Mouse (Mus musculus) right cerebral cortex, adult 2 months (tissue): ENCODE data around the gene Pcdh9.
A peak's percentile ranks its signal among the peaks of the same experiment; 100 is the strongest.

Source experiments
- DNase-seq, 2 experiments: peaks; one replicate each; pipeline ENCODE4 v3.0.0; 2021 to 2022; ENCODE audit warnings: low spot score in 2 of 2

The Pcdh9 gene

GRCm38 (mm10) chr14:93381163-93381562 lies 509.3 kb downstream of the Pcdh9 start:
- DNase-seq: peak; percentile 18 to 29

GRCm38 (mm10) chr14:93380757-93381156 lies 509.7 kb downstream of the Pcdh9 start:
- DNase-seq: no peak

- no peak for DNase-seq
These were observed 514.3 kb downstream of the Pcdh9 start for GRCm38 (mm10) chr14:93376159-93376558.

DNA sequence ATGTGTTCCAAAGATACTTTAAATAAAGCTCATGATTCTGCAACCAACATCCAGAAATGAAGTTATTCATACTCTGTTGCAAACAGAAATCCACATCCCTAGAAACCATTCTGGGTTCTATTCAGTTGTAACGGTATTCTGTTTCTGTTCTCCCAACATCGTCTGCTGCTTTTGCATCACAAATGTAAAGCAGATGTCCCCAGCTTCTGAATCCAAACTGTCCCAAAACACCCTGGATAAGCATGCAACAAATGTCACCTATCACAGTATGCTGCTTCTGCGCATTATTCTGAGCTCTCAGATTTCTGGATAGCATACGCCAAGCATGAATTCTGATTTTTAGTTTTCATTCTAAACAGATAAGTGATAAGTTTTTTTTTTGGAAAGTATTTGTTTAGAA lies 516.3 kb downstream of the Pcdh9 start:
- no peak for DNase-seq

DNA sequence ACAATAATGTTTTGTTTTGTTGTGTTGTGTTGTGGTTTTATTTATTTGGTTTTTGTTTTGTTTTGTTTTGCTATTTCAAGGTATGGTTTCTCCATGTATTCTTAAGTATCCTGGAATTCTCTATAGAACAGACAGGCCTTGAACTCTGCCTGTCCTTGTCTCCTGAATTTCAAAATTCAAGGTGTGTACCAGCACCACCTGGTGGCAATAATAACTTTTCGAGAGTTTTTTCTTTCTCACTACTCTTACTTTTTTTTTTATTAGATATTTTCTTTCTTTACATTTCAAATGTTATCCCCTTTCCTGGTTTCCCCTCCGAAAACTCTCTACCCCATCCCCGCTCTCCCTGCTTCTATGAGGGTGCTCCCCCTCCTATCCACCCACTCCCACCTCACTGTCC lies 536.3 kb downstream of the Pcdh9 start:
- no peak for DNase-seq

DNA sequence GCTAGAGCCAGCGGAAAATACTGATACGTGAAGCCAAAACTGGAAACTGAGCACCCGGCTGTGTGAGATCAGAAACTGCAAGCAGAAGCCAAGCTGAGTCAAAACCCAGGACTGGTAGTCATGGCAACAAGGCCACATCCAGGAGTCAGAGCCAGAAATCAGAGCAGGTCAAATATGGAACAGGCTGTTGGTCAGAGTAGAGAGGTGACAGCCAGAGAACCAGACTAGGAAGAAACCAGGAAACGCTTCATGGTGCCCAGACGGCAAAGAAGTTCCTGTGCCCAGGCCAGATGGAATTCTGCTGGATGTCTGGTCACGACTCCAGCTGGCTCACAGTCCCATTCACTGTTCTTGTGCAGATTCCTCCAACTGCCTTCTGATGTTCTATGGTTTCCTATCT lies 539.6 kb downstream of the Pcdh9 start:
- DNase-seq: peak; percentile 26 to 37

GRCm38 (mm10) chr14:93349166-93349565 lies 541.3 kb downstream of the Pcdh9 start:
- DNase-seq: no peak

DNA sequence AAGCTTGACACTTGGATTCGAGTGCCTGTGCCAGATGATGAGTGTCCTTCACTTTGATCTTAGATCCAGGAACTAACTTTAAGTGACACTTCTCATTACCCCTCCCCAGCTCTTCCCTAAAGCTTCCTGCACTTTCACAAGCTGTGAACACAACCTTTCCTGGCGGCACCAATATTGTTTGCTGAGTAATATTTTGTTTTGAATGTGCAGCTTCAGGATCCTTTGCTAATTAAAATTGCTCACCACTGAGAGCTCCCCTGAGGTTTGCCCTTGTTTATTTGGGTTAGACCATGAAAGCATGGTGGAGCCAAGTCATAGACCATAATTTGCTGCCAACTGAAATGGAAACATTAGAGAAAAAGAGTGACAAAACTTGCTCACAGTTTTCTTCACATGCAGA lies 543.4 kb downstream of the Pcdh9 start:
- DNase-seq: no peak

DNA sequence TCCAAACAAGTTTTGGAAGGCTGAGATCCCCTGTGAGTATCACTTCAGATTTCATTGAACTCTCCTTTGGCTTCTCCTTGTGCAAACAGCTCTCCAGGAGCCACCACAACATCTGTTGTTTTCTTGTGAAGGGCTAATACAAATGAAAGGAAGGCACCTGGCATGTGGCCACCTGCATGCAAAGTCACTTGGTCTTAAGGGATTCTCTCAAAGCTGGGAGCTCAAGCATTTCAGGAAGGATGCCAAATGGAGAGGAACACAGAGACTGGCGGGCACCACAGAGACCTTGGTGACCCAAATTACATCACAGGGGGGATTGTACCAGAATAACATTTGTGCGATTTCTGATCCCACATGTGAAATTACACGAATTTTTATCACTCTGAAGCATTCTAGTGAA lies 547.7 kb downstream of the Pcdh9 start:
- no peak for DNase-seq

DNA sequence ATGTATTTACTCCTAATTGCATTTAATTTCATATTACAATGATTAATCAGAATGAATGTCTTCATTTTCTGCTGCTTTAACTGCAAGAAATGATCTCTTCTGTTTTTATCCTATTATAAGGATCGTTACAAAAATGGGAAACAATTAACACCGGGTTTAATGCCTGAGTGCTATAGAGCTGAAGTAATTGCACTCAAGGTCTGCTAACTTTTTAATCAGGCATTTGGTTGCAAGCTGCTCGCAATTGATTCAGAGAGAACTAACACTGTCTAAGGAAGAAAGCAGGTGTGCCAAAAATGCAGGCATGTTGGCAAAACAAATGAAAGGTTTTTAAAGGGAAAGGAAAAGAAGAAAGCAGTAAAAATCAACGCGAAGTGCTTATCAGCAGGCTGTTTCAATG lies 549.1 kb downstream of the Pcdh9 start:
- DNase-seq: no peak

- no peak for DNase-seq
These were observed 561.2 kb downstream of the Pcdh9 start for GRCm38 (mm10) chr14:93329247-93329646.

DNA sequence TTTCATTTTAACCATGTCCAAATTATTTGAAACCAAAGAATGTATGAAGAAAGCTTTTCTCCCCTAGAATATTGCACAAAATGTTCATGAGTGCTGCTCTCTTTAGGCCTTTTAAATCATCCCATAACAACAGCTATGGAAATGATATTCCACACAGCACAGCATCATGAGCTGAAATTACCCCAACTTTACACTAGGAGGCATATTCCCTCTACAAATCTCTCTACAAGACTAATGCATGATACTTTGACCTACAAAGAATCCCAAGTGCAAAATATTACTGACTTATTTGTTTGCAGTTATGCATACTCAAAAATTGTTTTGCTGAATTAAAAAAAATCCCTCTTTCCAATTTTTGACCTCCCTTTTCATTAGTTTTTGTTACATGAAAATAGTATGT lies 573.1 kb downstream of the Pcdh9 start:
- no peak for DNase-seq

DNA sequence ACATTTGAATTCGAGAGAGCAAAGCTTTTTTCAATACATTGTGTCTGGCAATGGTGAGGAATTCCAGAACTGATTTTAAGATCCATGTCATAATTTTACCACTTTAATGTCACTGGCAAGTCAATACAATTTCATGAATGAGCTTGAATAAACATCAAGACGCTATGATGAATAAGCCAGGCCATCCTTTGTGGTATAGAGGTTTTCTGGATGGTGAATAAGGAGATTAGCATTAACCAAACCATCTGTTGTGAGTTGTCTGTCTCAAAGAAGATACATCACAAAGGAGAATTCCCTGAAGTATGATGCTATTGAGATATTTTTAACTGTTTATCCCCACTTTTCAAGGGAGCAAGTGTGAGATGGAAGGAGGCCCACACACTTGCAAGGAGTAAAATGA lies 602.1 kb downstream of the Pcdh9 start:
- DNase-seq: no peak

GRCm38 (mm10) chr14:93287642-93288041 lies 602.8 kb downstream of the Pcdh9 start:
- no peak for DNase-seq

- DNase-seq: no peak
These were observed 605.3 kb downstream of the Pcdh9 start for GRCm38 (mm10) chr14:93285136-93285535.

DNA sequence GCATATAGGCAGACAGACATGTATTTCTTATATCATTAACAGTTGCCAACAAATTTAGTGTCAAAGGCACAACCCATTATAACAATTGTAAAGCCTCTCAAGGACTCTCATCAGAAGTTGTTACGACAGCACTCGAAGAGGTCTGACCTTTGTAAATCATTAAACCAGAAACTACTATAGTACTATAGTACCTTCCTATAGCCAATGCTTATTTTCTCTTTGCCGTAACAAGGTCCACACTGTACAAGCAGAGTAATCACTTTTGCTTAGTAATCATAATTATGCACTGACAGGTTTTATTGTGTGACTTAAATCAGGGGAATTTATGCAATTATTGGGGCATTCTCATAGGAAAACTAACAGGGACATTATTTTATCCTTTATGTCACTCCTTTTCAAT lies 606.5 kb downstream of the Pcdh9 start:
- no peak for DNase-seq

DNA sequence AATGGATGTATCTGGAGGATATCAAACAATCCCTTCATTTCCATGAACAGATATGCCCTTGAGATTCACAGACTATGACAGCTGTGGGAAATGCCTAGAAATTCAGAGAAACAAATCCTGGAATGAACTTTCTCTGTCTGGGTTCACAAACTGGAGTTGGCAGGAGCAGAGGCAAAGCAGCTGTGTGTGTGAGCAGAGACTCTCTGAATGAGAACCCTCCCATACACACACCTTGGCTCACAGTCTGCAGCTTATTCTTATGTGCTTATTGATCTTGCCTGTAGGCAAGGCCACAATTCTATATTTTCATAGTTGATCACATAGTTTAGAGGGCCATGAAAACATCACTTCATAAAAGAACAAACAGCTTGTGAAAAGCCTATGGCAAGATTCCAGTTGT lies 614.8 kb downstream of the Pcdh9 start:
- no peak for DNase-seq

DNA sequence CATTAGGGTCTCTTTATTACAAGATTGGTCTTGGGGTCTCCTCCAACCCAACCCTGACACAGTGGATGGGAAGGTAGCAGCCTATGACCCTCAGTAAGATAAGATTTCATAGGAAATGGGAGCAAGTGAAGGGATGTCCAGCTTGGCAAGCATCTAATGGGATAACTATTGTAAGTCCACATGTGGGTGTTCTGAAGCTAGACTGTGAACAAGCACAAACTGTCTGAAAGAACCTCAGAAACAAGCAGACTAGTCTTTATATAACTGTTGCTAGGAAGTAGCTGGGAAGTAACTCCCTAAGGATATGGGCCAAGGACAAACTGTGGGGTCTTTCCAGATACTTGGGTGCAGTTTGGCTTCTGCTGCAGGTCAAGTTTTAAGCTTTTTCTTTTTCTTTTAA lies 615.7 kb downstream of the Pcdh9 start:
- peak; percentile 20 to 23 for DNase-seq

DNA sequence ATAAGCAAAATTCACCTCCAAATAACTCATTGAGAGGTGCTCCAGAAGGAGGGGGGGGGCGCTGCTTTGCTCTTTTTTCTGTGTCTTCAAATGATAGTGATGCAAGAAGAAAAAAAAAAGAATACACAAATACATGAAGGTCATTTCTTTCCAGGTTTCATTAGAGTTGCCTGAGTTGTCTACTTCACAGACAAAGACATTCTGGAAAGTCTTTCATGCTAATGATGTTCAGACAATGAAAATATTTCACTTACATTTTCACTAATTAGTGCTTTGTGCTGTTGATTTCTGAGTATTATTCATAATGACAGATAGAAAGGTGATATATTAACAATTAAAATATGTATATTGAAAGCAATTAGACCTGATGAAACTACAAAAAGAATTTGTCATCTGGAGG lies 637.1 kb downstream of the Pcdh9 start:
- DNase-seq: no peak

- no peak for DNase-seq
These were observed 650.2 kb downstream of the Pcdh9 start for GRCm38 (mm10) chr14:93240263-93240662.

DNA sequence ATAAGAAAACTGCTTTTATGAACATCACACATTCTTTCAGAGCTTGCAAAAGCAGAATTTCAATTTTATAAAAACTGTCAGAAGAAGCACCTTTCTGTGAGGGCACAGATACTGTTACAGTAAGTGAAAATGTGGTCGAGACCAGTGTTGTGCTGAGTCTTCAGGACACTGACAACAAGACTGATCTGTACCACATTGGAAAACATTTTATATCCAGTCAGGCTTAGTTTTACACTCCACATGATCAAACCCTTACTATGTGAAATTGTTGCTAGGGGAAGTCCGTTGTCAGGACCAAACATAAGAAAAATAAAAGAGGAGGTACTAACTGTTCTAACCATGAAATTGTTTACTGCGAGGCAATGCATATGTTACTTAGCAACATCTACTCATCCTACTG lies 656.1 kb downstream of the Pcdh9 start:
- no peak for DNase-seq

- no peak for DNase-seq
These were observed 656.9 kb downstream of the Pcdh9 start for GRCm38 (mm10) chr14:93233599-93233998.

DNA sequence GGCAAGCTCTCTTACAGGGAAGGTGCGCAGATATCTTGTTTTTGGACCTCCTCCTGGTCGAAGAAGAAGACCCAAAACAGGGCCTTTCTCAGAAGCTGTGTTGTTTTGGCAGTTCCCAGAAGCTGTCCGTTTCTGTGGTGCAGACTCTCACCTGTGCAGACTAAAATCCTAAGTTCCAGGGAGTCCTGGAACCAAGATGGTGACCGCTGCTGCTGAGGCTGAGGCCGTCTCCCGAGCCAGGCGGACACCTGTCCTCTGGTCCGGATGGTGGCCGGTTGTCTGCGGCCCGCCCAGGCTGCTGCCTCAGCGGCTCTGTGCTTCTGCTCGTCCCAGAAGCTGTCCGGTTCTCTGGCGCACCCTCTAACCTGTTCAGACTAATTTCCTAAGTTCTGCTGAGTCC lies 675.6 kb downstream of the Pcdh9 start:
- DNase-seq: peak; percentile 74 to 82

DNA sequence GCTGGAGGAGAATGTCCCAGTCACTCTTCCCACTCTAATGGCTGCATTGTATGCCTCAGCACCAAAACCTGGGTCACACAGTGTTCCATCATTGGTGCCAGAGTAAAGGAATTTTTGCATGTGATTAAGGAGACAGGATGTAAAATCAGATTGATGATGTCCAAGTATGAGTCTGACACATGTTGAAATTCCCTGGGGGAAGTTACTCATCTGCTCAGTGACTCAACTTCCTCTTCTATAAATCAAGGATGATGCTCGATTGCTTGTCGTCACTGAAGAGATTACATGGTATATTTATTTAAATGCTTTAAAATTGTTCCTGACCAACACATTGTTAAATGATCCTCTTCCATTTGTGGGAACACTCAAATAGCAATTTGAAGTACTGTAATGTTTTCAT lies 690.7 kb downstream of the Pcdh9 start:
- no peak for DNase-seq
